ENCODE assay signal across 9 mouse cellular contexts in genomic region chr7:46796206-46796679, GRCm38 (mm10). TPM values are rescaled to one million over a fixed set of nuclear protein-coding genes. Genes with fewer than 3 reads are reported as not detected.
A peak's percentile ranks its signal among the peaks of the same experiment; 100 is the strongest.
DNase-seq lines count a peak whose midpoint lies in the region; ATAC-seq and TF ChIP-seq lines count a peak whose summit lies in the region.
"Had no signal": no experiment of that assay in that cellular context is flagged by ENCODE, and none has a peak within 500 bp of the region (broad histone marks: within the 10 kb centered on the region; RNA-seq: fewer than 3 reads in every experiment).

No protein-coding gene starts in this region.

- no peaks in the 10 kb centered on the region for H3K9me3 ChIP-seq in embryonic facial prominence, embryonic 12.5 days
- H3K9me3 ChIP-seq in hindbrain, embryonic 14.5 days (ENCODE audit: control insufficient read depth, low read length): no peaks in the 10 kb centered on the region
- H3K9me3 ChIP-seq in midbrain, embryonic 11.5 days (ENCODE audit: control insufficient read depth, low read length): no peaks in the 10 kb centered on the region

- TF ChIP-seq CTCF in lung, adult 2 months (IDR thresholded peaks at IDR 0.05; ENCODE audit: insufficient read depth, low read length): no peak

- H3K4me1 ChIP-seq in lung, adult 2 months (ENCODE audit: control insufficient read depth, insufficient read depth, low read length): peaks cover 9% of the 10 kb centered on the region
- H3K4me1 ChIP-seq in embryonic facial prominence, embryonic 12.5 days: peaks cover 17% of the 10 kb centered on the region
- H3K4me1 ChIP-seq in hindbrain, embryonic 14.5 days (replicated peaks; ENCODE audit: control insufficient read depth, insufficient read depth, low read length): peaks cover 24% of the 10 kb centered on the region
- peaks cover 11% of the 10 kb centered on the region for H3K4me1 ChIP-seq in midbrain, embryonic 11.5 days (ENCODE audit: control insufficient read depth, insufficient read depth, low read length)

- peak overlapping the region; percentile 84 for H3K9ac ChIP-seq in embryonic facial prominence, embryonic 12.5 days
- peak overlapping the region; percentile 90 for H3K9ac ChIP-seq in hindbrain, embryonic 14.5 days
- peak overlapping the region; percentile 85 for H3K9ac ChIP-seq in midbrain, embryonic 11.5 days (ENCODE audit: low read length)

- ATAC-seq in embryonic facial prominence, embryonic 12.5 days (ENCODE audit: insufficient number of reproducible peaks, insufficient read depth, low FRiP score, low TSS enrichment): no peak; the same call in 1 of the 2 replicates
- no peak; the same call in 1 of the 2 replicates for ATAC-seq in hindbrain, embryonic 14.5 days (ENCODE audit: low FRiP score)
- no peak; the same call in 1 of the 2 replicates for ATAC-seq in midbrain, embryonic 11.5 days (ENCODE audit: low FRiP score)

- TF ChIP-seq POLR2A in lung, adult 2 months (IDR thresholded peaks at IDR 0.05; ENCODE audit: borderline replicate concordance, extremely low read depth, low read depth, low read length): no peak

- no peaks in the 10 kb centered on the region for H3K27me3 ChIP-seq in embryonic facial prominence, embryonic 12.5 days
- no peaks in the 10 kb centered on the region for H3K27me3 ChIP-seq in hindbrain, embryonic 14.5 days (ENCODE audit: control insufficient read depth, insufficient read depth, low read length)
- H3K27me3 ChIP-seq in midbrain, embryonic 11.5 days (ENCODE audit: control insufficient read depth, insufficient read depth, low read length): no peaks in the 10 kb centered on the region

- H3K27ac ChIP-seq in embryonic facial prominence, embryonic 12.5 days: 0 out of 2 replicates have a peak overlapping the region, but pooled peaks have one; percentile 86
- H3K27ac ChIP-seq in hindbrain, embryonic 14.5 days: peak overlapping the region; percentile 86
- H3K27ac ChIP-seq in midbrain, embryonic 11.5 days (ENCODE audit: low read depth, low read length): no peak overlapping the region

- intact Hi-C loops in left cerebral cortex, postnatal 25 days (cut with DNase I): loop anchor here (5.0 kb wide), 1 partner anchor 211 kb away; the partner anchor contains the start of gene Spty2d1

- H3K4me2 ChIP-seq in embryonic facial prominence, embryonic 12.5 days (replicated peaks): peak overlapping the region; percentile 83
- peak overlapping the region; percentile 87 for H3K4me2 ChIP-seq in hindbrain, embryonic 14.5 days (replicated peaks)
- peak overlapping the region; percentile 96 for H3K4me2 ChIP-seq in midbrain, embryonic 11.5 days

- peak overlapping the region; percentile 94 for H3K4me3 ChIP-seq in lung, adult 2 months (replicated peaks; ENCODE audit: extremely low read depth, low read depth, low read length)
- peak overlapping the region; percentile 93 for H3K4me3 ChIP-seq in embryonic facial prominence, embryonic 12.5 days
- H3K4me3 ChIP-seq in hindbrain, embryonic 14.5 days (replicated peaks; ENCODE audit: low read length): peak overlapping the region; percentile 90
- peak overlapping the region; percentile 89 for H3K4me3 ChIP-seq in midbrain, embryonic 11.5 days (ENCODE audit: low read depth, low read length)

- peaks cover 10% of the 10 kb centered on the region for H3K36me3 ChIP-seq in embryonic facial prominence, embryonic 12.5 days
- H3K36me3 ChIP-seq in hindbrain, embryonic 14.5 days (replicated peaks; ENCODE audit: control insufficient read depth, insufficient read depth): peaks cover 18% of the 10 kb centered on the region
- H3K36me3 ChIP-seq in midbrain, embryonic 11.5 days (ENCODE audit: control insufficient read depth, insufficient read depth, low read length): peaks cover 2% of the 10 kb centered on the region; the same call in 1 of the 2 replicates

- under 1% methylated on average over 31 of the region's 31 CpGs for WGBS in lung, adult 2 months
- WGBS in embryonic facial prominence, embryonic 12.5 days: under 1% methylated on average over 31 of the region's 31 CpGs
- WGBS in hindbrain, embryonic 14.5 days: under 1% methylated on average over 17 of the region's 31 CpGs
- WGBS in midbrain, embryonic 11.5 days: 0% methylated on average over 29 of the region's 31 CpGs

- DNase-seq in lung, adult 2 months: no peak
- DNase-seq in lung, postnatal 36 days: no peak
- no peak for DNase-seq in hindbrain, embryonic 14.5 days (ENCODE audit: low spot score)
- peak; percentile 89 for DNase-seq in midbrain, embryonic 11.5 days (ENCODE audit: low spot score, missing footprints)
- no peak for DNase-seq in left cerebral cortex, postnatal 25 days (ENCODE audit: low spot score in 2 of 2)
- DNase-seq in spleen, postnatal 10 days (ENCODE audit: low spot score in 2 of 2): no peak
- no peak for DNase-seq in urinary bladder, postnatal 10 days (ENCODE audit: low spot score)

RNA-seq across cellular contexts. Expression of gene Gtf2h1, which starts 0.3 kb away (rescaled TPM):
- polyA plus RNA-seq in lung, adult 2 months (2012; rRNA removed): 6.7 and 7.4 TPM in 2 replicates
- polyA plus RNA-seq in embryonic facial prominence, embryonic 12.5 days (2016; fragmentation: Nextera tagmentation; extraction: Ambion mirVana): 50.4 and 54.0 TPM in 2 replicates
- 36.1 and 43.8 TPM in 2 replicates for polyA plus RNA-seq in hindbrain, embryonic 14.5 days (2014; fragmentation: Nextera tagmentation; extraction: Ambion mirVana)
- polyA plus RNA-seq in midbrain, embryonic 11.5 days (2014; fragmentation: Nextera tagmentation; extraction: Ambion mirVana): 58.0 and 62.4 TPM in 2 replicates
- 10 to 100 TPM; 37.9 to 41.1 TPM for total RNA-seq in left cerebral cortex, postnatal 25 days (2021)

RNA-seq across cellular contexts. Expression of gene Hps5, which starts 0.4 kb away (rescaled TPM):
- polyA plus RNA-seq in lung, adult 2 months (2012; rRNA removed): 12.3 and 15.4 TPM in 2 replicates
- polyA plus RNA-seq in embryonic facial prominence, embryonic 12.5 days (2016; fragmentation: Nextera tagmentation; extraction: Ambion mirVana): 26.9 and 29.5 TPM in 2 replicates
- polyA plus RNA-seq in hindbrain, embryonic 14.5 days (2014; fragmentation: Nextera tagmentation; extraction: Ambion mirVana): 12.7 and 13.0 TPM in 2 replicates
- polyA plus RNA-seq in midbrain, embryonic 11.5 days (2014; fragmentation: Nextera tagmentation; extraction: Ambion mirVana): 16.3 and 17.9 TPM in 2 replicates
- 10 to 100 TPM; 13.3 to 16.1 TPM for total RNA-seq in left cerebral cortex, postnatal 25 days (2021)

RNA-seq across cellular contexts. Expression of gene Saa2, which starts 44.7 kb away (rescaled TPM):
- not detected in 2 replicates for polyA plus RNA-seq in lung, adult 2 months (2012; rRNA removed)
- polyA plus RNA-seq in embryonic facial prominence, embryonic 12.5 days (2016; fragmentation: Nextera tagmentation; extraction: Ambion mirVana): not detected in 2 replicates
- polyA plus RNA-seq in hindbrain, embryonic 14.5 days (2014; fragmentation: Nextera tagmentation; extraction: Ambion mirVana): not detected in 2 replicates
- not detected in 2 replicates for polyA plus RNA-seq in midbrain, embryonic 11.5 days (2014; fragmentation: Nextera tagmentation; extraction: Ambion mirVana)
- total RNA-seq in left cerebral cortex, postnatal 25 days (2021): not detected
- total RNA-seq: common myeloid progenitor, adult 5-6 weeks had no signal

RNA-seq across cellular contexts. Expression of gene Ldha, which starts 45.0 kb away (rescaled TPM):
- 223 and 371 TPM in 2 replicates for polyA plus RNA-seq in lung, adult 2 months (2012; rRNA removed)
- 1,101 and 1,118 TPM in 2 replicates for polyA plus RNA-seq in embryonic facial prominence, embryonic 12.5 days (2016; fragmentation: Nextera tagmentation; extraction: Ambion mirVana)
- 545 and 632 TPM in 2 replicates for polyA plus RNA-seq in hindbrain, embryonic 14.5 days (2014; fragmentation: Nextera tagmentation; extraction: Ambion mirVana)
- 1,513 and 1,542 TPM in 2 replicates for polyA plus RNA-seq in midbrain, embryonic 11.5 days (2014; fragmentation: Nextera tagmentation; extraction: Ambion mirVana)
- total RNA-seq in left cerebral cortex, postnatal 25 days (2021): 100 to 1,000 TPM; 395 to 440 TPM

RNA-seq across cellular contexts. Expression of gene Saa1, which starts 53.5 kb away (rescaled TPM):
- polyA plus RNA-seq in lung, adult 2 months (2012; rRNA removed): 2.4 TPM in 1 of 2 replicates, not detected in the other
- 0.69 and 1.1 TPM in 2 replicates for polyA plus RNA-seq in embryonic facial prominence, embryonic 12.5 days (2016; fragmentation: Nextera tagmentation; extraction: Ambion mirVana)
- not detected in 2 replicates for polyA plus RNA-seq in hindbrain, embryonic 14.5 days (2014; fragmentation: Nextera tagmentation; extraction: Ambion mirVana)
- not detected in 2 replicates for polyA plus RNA-seq in midbrain, embryonic 11.5 days (2014; fragmentation: Nextera tagmentation; extraction: Ambion mirVana)
- total RNA-seq in left cerebral cortex, postnatal 25 days (2021): not detected
- total RNA-seq: common myeloid progenitor, adult 5-6 weeks had no signal
